Mouse (Mus musculus): Measurements from ENCODE around the gene Synj2.

DNA sequence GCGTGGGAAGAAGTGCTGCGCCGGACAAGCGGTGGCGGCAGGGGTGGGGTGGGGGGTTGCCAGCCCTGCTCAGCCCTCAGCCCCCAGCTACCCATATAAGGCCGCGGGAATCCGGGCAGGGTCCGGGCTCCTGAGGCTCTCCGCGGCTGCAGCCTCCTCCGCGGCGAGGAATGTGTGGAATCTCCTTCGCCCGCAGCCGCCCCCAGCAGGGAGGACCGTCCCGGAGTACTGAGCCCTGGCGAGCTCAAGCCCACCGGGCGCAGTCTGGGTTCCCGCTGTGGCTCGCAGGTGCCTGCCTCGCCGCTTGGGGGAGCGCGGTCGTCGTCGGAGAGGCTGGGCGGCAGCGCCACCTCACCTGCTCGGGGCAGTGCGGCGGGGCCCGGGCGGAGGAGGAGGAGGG lies 288 bp upstream of the Synj2 start:
- TF ChIP-seq CTCF (IDR thresholded peaks at IDR 0.05 in 2 of 3, conservative IDR thresholded peaks at IDR 0.05 in 1 of 3; ENCODE audit: control insufficient read depth in 1 of 3, insufficient read depth in 1 of 3, low read depth in 2 of 3, low read length in 3 of 3, poor library complexity in 1 of 3, severe bottlenecking in 1 of 3) = peak; percentile 19 to 84 (median 67); a peak in 5 of 6 replicates
- no peak for TF ChIP-seq USF1 (IDR thresholded peaks at IDR 0.05; ENCODE audit: low read depth, low read length)
- TF ChIP-seq EP300 (IDR thresholded peaks at IDR 0.05; ENCODE audit: low read depth in 1 of 2, low read length in 2 of 2) = no peak
- no peak for TF ChIP-seq TBP (IDR thresholded peaks at IDR 0.05; ENCODE audit: low read depth, low read length)
- peak; percentile 52 for TF ChIP-seq SMC3 (IDR thresholded peaks at IDR 0.05; ENCODE audit: low read depth, low read length)
- TF ChIP-seq MAX (IDR thresholded peaks at IDR 0.05; ENCODE audit: low read length) = no peak
- no peak for TF ChIP-seq CHD2 (IDR thresholded peaks at IDR 0.05; ENCODE audit: low read length)
- no peak for TF ChIP-seq ZNF384 (IDR thresholded peaks at IDR 0.05; ENCODE audit: low read depth, low read length)
- no peak for TF ChIP-seq KAT2A (conservative IDR thresholded peaks at IDR 0.05; ENCODE audit: low read depth, low read length)
- no peak for TF ChIP-seq GATA1 (IDR thresholded peaks at IDR 0.05; ENCODE audit: low read depth, low read length)
